Mouse (Mus musculus): ENCODE results near the gene Rps11. TPM values are rescaled to one million over a fixed set of nuclear protein-coding genes. Genes with fewer than 3 reads are reported as not detected.
A peak's percentile ranks its signal among the peaks of the same experiment; 100 is the strongest.
"Not testable (repeated sequence)": the region's sequence is repeated elsewhere in the genome, so short reads cannot be mapped to it uniquely, and the experiment has no call there.

Gene Rps11
- total and polyA plus RNA-seq, 2 experiments from 2014 or later = 671 to 1,069 TPM

DNA sequence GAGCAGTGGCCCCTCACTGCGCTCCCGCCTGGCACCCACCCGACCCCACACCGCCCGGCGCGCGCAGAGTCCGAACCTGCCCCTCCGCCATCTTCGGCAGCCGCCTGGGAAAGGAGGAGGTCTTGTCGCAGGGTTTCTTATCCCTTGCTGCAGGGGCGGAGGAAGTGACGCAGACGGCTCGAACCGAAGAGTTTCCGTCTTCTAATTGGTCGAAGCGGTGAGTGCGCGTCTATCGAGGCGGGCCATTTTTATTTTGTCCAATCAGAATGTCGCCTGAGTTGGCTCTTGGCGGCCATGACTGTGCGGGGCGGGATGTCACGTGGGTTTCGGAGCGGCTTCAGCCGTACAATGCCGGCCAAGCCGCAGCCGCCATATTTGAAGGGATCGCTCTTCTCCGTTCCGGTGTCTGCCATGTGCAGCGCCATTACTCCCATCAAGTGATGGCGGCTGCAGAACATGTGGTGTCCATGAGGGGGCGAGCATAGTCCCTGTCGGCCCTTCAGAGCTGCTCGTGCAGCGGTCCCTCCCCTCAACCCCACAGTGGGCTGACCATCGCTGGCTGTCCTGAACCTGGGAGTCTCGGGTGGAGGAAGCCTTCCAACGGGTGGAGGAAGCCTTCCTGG is 4.5 kb upstream of the Rps11 start, which contains the start of gene Rpl13a:
Gene Rpl13a (minus strand): TSS at position 138 of the 623 bp plus-strand sequence.
- peaks cover 6% of the 10 kb centered on the region; the same call in 1 of the 2 replicates for H3K4me1 ChIP-seq (ENCODE audit: insufficient read depth, low read length)
- peaks cover 16% of the 10 kb centered on the region for H3K36me3 ChIP-seq (ENCODE audit: insufficient read depth, low read length)
- peak within 1 kb of the TSS; percentile 92 for H3K27ac ChIP-seq (ENCODE audit: low read depth, low read length)
- H3K27me3 ChIP-seq (ENCODE audit: insufficient read depth, low read length) = no peaks in the 10 kb centered on the region
- H3K4me3 ChIP-seq (ENCODE audit: low read depth, low read length) = peak within 1 kb of the TSS; percentile 90
- ATAC-seq (ENCODE audit: low FRiP score) (peak; percentile 92), DNase-seq (ENCODE audit: low spot score) (peak; percentile 100)
- H3K4me2 ChIP-seq (ENCODE audit: low read depth, low read length, poor library complexity, severe bottlenecking) = peak within 1 kb of the TSS; percentile 93
- TF ChIP-seq CTCF (IDR thresholded peaks at IDR 0.05) = peak; percentile 89
- no peaks in the 10 kb centered on the region for H3K9me3 ChIP-seq (ENCODE audit: low read length)
- H3K9ac ChIP-seq (replicated peaks; ENCODE audit: low read length, poor library complexity, severe bottlenecking) = peak within 1 kb of the TSS; percentile 97
- WGBS = 0% methylated on average over 46 of the region's 48 CpGs

DNA sequence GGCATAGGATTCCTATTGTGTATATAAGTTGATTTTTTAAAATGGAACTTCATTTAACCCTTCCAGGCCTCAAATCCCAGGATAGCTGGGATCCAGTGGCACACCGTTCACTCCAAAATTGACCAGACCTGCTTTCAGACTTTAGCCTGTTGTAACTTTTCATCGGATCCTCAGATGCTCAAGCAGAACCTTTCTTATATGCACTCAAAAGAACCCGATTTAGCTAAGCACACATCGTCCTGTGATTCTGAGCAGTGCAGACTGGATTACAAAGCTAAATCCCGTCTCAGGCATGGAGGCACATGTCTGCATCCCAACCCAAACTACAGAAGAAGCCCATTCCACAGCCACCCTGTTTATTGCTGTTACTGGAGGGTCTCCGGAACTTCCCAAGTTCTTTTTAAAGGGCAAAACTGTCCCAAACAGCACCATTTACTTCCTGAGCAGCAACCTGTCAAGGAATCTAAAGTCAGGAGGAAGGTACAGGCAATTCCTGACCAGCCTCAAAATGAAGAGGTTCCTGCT is 3.5 kb upstream of the Rps11 start:
- no peak for TF ChIP-seq CTCF (IDR thresholded peaks at IDR 0.05)
- ATAC-seq (ENCODE audit: low FRiP score) = no peak
- Histone ChIP-seq H3K9ac (replicated peaks; ENCODE audit: low read length, poor library complexity, severe bottlenecking) (peak overlapping the region; percentile 97), H3K4me1 (ENCODE audit: insufficient read depth, low read length) (peaks cover 9% of the 10 kb centered on the region; the same call in 1 of the 2 replicates), H3K9me3 (ENCODE audit: low read length) (no peaks in the 10 kb centered on the region), H3K36me3 (ENCODE audit: insufficient read depth, low read length) (peaks cover 16% of the 10 kb centered on the region), H3K27me3 (ENCODE audit: insufficient read depth, low read length) (no peaks in the 10 kb centered on the region), H3K4me3 (ENCODE audit: low read depth, low read length) (peak overlapping the region; percentile 90), H3K27ac (ENCODE audit: low read depth, low read length) (peak overlapping the region; percentile 89), H3K4me2 (ENCODE audit: low read depth, low read length, poor library complexity, severe bottlenecking) (peak overlapping the region; percentile 93)
- no peak for DNase-seq (ENCODE audit: low spot score)
- 1% methylated on average over 6 of the region's 6 CpGs for WGBS

DNA sequence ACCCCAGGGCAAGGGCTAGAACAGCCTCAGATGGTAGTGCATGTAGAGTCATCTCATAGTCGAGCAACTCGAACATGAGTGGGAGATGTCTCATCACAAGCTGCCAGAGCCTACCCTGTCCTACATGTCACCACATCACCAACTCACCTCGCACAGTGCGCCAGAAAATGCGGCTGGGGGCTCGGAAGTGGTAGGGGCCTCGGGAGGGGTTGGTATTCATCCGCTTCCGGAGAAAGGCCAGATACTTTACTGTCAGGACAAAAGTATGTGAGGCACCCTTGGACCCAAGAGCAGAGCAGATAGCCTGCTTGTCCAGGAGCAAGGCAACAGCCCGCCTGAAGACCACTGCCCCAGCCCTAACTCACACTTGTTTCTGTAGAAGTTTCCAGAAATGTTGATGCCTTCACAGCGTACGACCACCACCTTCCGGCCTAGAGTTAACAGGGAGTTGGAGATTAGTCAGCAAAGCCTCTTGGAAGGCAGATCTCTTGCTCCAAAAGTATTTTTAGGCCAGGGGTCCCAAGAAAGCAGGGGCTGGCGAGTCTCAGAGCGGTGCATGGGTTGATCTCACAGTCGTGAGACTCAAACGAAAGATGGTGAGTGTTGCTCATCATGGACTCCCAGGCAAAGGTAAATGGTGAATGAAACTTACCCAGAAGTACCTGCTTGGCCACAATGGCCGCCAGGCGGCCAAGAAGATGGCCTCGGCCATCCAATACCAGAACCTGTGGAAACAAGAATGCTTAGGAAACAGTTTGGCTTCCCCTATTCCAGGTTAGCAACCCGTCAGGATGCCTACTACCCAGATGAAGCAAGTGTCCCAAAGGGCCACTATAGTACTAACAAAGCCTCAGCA is 2.8 kb upstream of the Rps11 start:
- peak overlapping the region; percentile 97 for H3K9ac ChIP-seq (replicated peaks; ENCODE audit: low read length, poor library complexity, severe bottlenecking)
- H3K4me3 ChIP-seq (ENCODE audit: low read depth, low read length) = peak overlapping the region; percentile 90
- DNase-seq (ENCODE audit: low spot score) (no peak), ATAC-seq (ENCODE audit: low FRiP score) (no peak)
- H3K4me1 ChIP-seq (ENCODE audit: insufficient read depth, low read length) = peaks cover 9% of the 10 kb centered on the region
- peaks cover 22% of the 10 kb centered on the region for H3K36me3 ChIP-seq (ENCODE audit: insufficient read depth, low read length)
- TF ChIP-seq CTCF (IDR thresholded peaks at IDR 0.05) = peak; percentile 31; the same call in 1 of the 2 replicates
- no peaks in the 10 kb centered on the region for H3K9me3 ChIP-seq (ENCODE audit: low read length)
- no peak overlapping the region for H3K27ac ChIP-seq (ENCODE audit: low read depth, low read length)
- H3K27me3 ChIP-seq (ENCODE audit: insufficient read depth, low read length) = no peaks in the 10 kb centered on the region
- H3K4me2 ChIP-seq (ENCODE audit: low read depth, low read length, poor library complexity, severe bottlenecking) = peak overlapping the region; percentile 93
- WGBS = 49% methylated on average over 21 of the region's 21 CpGs

DNA sequence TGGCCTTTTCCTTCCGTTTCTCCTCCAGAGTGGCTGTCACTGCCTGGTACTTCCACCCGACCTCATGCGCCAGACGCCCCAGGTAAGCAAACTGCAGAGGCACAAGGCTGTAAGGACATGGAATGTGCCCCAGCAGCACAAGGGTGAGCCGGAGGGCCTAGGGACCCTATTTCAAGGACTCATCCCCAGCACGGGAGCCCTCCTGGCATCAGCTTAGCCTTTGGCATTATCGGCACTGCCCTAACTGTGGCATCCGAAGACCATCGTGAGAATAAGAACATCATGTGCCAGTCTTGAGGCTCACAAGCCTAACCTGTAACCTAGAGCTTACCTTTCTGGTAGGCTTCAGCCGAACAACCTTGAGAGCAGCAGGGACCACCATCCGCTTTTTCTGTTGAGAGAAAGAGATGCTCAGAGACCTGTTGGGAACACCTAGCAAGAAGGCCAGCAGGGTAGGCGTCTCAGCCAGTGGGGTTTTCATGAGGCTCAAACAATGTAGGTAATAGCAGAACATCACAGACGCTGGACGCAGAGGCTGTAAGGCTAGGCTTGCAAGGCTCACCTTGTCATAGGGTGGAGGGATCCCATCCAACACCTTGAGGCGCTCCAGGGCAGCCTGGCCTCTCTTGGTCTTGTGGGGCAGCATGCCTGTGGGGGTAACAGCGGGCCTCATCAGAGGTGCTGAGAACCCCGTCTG is 2.1 kb upstream of the Rps11 start:
- Histone ChIP-seq H3K4me1 (ENCODE audit: insufficient read depth, low read length) (peaks cover 9% of the 10 kb centered on the region), H3K4me2 (ENCODE audit: low read depth, low read length, poor library complexity, severe bottlenecking) (no peak overlapping the region), H3K27ac (ENCODE audit: low read depth, low read length) (no peak overlapping the region), H3K4me3 (ENCODE audit: low read depth, low read length) (no peak overlapping the region), H3K36me3 (ENCODE audit: insufficient read depth, low read length) (peaks cover 29% of the 10 kb centered on the region), H3K9me3 (ENCODE audit: low read length) (no peaks in the 10 kb centered on the region), H3K9ac (replicated peaks; ENCODE audit: low read length, poor library complexity, severe bottlenecking) (peak overlapping the region; percentile 33; the same call in 1 of the 2 replicates), H3K27me3 (ENCODE audit: insufficient read depth, low read length) (no peaks in the 10 kb centered on the region)
- TF ChIP-seq CTCF (IDR thresholded peaks at IDR 0.05) = no peak
- no peak for DNase-seq (ENCODE audit: low spot score)
- no peak for ATAC-seq (ENCODE audit: low FRiP score)
- WGBS = 78% methylated on average over 17 of the region's 17 CpGs

DNA sequence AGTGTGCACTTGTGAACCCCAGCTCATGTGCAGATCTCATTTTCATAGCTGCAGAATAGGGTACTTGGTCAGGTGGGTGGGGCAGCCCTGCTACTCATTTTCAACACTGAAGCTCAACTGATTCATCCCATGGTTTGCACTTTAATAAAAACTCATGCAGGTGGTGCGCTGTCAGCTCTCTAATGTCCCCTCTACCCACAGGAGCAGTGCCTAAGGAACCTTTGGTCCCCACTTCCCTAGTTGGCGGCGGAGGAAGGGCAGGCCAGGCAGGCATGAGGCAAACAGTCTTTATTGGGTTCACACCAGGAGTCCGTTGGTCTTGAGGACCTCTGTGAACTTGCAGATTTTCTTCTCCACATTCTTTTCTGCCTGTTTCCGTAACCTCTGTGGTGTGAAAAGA is 1.4 kb upstream of the Rps11 start:
- H3K4me1 ChIP-seq (ENCODE audit: insufficient read depth, low read length); H3K4me3 ChIP-seq (ENCODE audit: low read depth, low read length); H3K4me2 ChIP-seq (ENCODE audit: low read depth, low read length, poor library complexity, severe bottlenecking); H3K9ac ChIP-seq (replicated peaks; ENCODE audit: low read length, poor library complexity, severe bottlenecking); ATAC-seq (ENCODE audit: low FRiP score); H3K9me3 ChIP-seq (ENCODE audit: low read length); H3K27me3 ChIP-seq (ENCODE audit: insufficient read depth, low read length); DNase-seq (ENCODE audit: low spot score): not testable (repeated sequence)
- 61% methylated on average over 5 of the region's 5 CpGs for WGBS
- Histone ChIP-seq H3K36me3 (ENCODE audit: insufficient read depth, low read length) (peaks cover 36% of the 10 kb centered on the region), H3K27ac (ENCODE audit: low read depth, low read length) (peak overlapping the region; percentile 73; the same call in 1 of the 2 replicates)

All from midbrain, postnatal 0 days (tissue).